Mouse (Mus musculus): ENCODE results near the gene Nup188. TPM values are rescaled to one million over a fixed set of nuclear protein-coding genes. Genes with fewer than 3 reads are reported as not detected.

Nup188 gene
- polyA plus RNA-seq (2015; fragmentation: Nextera tagmentation; extraction: Ambion mirVana) = 23.6 and 27.9 TPM in 2 replicates

- ATAC-seq = peak; percentile 93
- H3K36me3 ChIP-seq = peaks cover 27% of the 10 kb centered on the region
- peak within 1 kb of the TSS; percentile 94 for H3K4me2 ChIP-seq (replicated peaks)
- H3K9ac ChIP-seq (replicated peaks) = peak within 1 kb of the TSS; percentile 89
- no peaks in the 10 kb centered on the region for H3K27me3 ChIP-seq
- H3K4me1 ChIP-seq (replicated peaks) = peaks cover 26% of the 10 kb centered on the region
- peak within 1 kb of the TSS; percentile 66 for H3K27ac ChIP-seq
- no peaks in the 10 kb centered on the region for H3K9me3 ChIP-seq
- peak within 1 kb of the TSS; percentile 91 for H3K4me3 ChIP-seq (replicated peaks)
- under 1% methylated on average over 55 of the region's 68 CpGs for WGBS
These were observed at the start of gene Nup188, which contains the start of gene Dolk for GRCm38 (mm10) chr2:30286192-30287026. Gene Nup188 (plus strand): TSS chr2:30286397. Gene Dolk (minus strand): TSS chr2:30286334.

DNA sequence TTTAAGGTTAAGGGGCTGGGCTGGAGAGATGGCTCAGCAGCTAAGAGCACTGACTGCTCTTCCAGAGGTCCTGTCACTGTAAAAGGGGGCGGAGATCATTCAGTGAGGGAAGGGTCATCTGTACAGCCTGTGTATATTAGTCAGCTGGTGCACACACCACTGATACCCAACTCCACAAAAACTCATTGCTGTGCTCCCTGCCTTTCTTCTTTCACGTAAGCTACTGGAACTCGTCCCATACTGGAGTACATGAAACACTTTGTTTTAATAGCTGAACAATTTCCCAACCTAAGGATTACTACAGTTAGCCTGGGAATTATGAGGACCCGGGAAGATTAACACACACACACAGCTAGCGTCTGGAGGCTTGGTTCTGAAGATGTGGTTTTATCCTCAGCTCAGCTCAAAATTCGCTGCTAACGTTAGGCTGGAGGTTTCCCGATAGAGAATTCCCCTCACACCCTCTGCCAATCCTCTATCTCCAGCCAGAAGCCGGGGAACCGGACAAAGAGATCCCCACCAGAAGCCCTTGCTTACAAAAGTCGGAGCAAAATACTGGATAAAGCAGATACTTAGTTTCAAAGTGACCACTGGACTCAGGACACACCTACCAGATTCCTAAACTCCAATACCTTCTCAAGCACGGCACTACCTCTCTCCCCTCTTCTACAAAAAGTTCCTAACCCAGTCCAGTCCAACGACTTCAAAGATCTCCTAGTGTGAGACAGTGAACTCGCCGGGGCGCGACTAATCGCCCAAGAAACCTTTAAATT, 49.6 kb upstream of the Nup188 start:
- Histone ChIP-seq H3K27ac (peak overlapping the region; percentile 57), H3K4me1 (replicated peaks) (peaks cover 30% of the 10 kb centered on the region), H3K9ac (replicated peaks) (peak overlapping the region; percentile 65), H3K4me3 (replicated peaks) (peak overlapping the region; percentile 70), H3K9me3 (no peaks in the 10 kb centered on the region), H3K36me3 (peaks cover 14% of the 10 kb centered on the region), H3K4me2 (replicated peaks) (peak overlapping the region; percentile 67), H3K27me3 (no peaks in the 10 kb centered on the region)
- 5% methylated on average over 18 of the region's 18 CpGs for WGBS
- ATAC-seq = no peak

- H3K9ac ChIP-seq (replicated peaks) = peak within 1 kb of the TSS; percentile 86
- H3K27me3 ChIP-seq = no peaks in the 10 kb centered on the region
- no peaks in the 10 kb centered on the region for H3K9me3 ChIP-seq
- peaks cover 30% of the 10 kb centered on the region for H3K4me1 ChIP-seq (replicated peaks)
- peaks cover 22% of the 10 kb centered on the region for H3K36me3 ChIP-seq
- peak; percentile 99 for ATAC-seq
- under 1% methylated on average over 66 of the region's 67 CpGs for WGBS
- peak within 1 kb of the TSS; percentile 70 for H3K4me3 ChIP-seq (replicated peaks)
- H3K4me2 ChIP-seq (replicated peaks) = peak within 1 kb of the TSS; percentile 87
- H3K27ac ChIP-seq = peak within 1 kb of the TSS; percentile 94
These were observed 48.9 kb upstream of the Nup188 start, which contains the start of gene Lrrc8a for GRCm38 (mm10) chr2:30237199-30237880. Gene Lrrc8a (plus strand): TSS chr2:30237715.

DNA sequence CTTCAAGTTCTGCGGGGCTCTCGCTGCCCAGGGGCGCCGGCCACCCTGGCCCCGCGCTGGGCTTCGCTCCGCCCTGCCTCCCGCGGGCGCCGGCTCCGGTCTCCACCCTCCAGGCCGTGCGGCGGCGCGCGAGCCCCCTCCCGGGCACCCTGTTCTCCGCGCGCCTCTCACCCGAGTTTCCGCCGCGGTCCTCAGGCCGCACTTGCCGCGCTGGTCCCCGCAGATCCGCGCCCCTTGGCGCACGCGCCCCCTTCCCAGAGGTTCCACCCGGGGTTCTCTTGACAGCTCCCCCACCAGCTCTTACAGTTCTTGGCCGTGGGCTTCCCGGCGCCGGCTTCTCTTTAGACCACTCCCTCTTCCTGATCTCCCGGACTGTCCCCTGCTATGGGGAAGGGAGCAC, 48.3 kb upstream of the Nup188 start:
- Histone ChIP-seq H3K9me3 (no peaks in the 10 kb centered on the region), H3K27me3 (no peaks in the 10 kb centered on the region), H3K4me3 (replicated peaks) (peak overlapping the region; percentile 70), H3K9ac (replicated peaks) (peak overlapping the region; percentile 86), H3K4me2 (replicated peaks) (peak overlapping the region; percentile 87), H3K4me1 (replicated peaks) (peaks cover 34% of the 10 kb centered on the region), H3K36me3 (peaks cover 27% of the 10 kb centered on the region), H3K27ac (peak overlapping the region; percentile 94)
- WGBS = under 1% methylated on average over 40 of the region's 42 CpGs
- peak; percentile 93 for ATAC-seq

GRCm38 (mm10) chr2:30238906-30239465, 47.2 kb upstream of the Nup188 start:
- peaks cover 38% of the 10 kb centered on the region for H3K36me3 ChIP-seq
- no peaks in the 10 kb centered on the region for H3K27me3 ChIP-seq
- 82% methylated on average over 3 of the region's 3 CpGs for WGBS
- ATAC-seq = no peak
- no peaks in the 10 kb centered on the region for H3K9me3 ChIP-seq
- peak overlapping the region; percentile 70 for H3K4me3 ChIP-seq (replicated peaks)
- no peak overlapping the region for H3K27ac ChIP-seq
- peaks cover 34% of the 10 kb centered on the region for H3K4me1 ChIP-seq (replicated peaks)
- H3K4me2 ChIP-seq (replicated peaks) = peak overlapping the region; percentile 87
- peak overlapping the region; percentile 86 for H3K9ac ChIP-seq (replicated peaks)

- H3K4me1 ChIP-seq (replicated peaks) = peaks cover 36% of the 10 kb centered on the region
- H3K9me3 ChIP-seq = no peaks in the 10 kb centered on the region
- H3K4me3 ChIP-seq (replicated peaks) = 0 out of 2 replicates have a peak overlapping the region, but pooled peaks have one; percentile 70
- no peak for ATAC-seq
- no peak overlapping the region for H3K27ac ChIP-seq
- H3K4me2 ChIP-seq (replicated peaks) = peak overlapping the region; percentile 87; the same call in 1 of the 2 replicates
- H3K9ac ChIP-seq (replicated peaks) = peak overlapping the region; percentile 86; the same call in 1 of the 2 replicates
- 93% methylated on average over 4 of the region's 4 CpGs for WGBS
- H3K27me3 ChIP-seq = no peaks in the 10 kb centered on the region
- H3K36me3 ChIP-seq = peaks cover 46% of the 10 kb centered on the region
These were observed 46.4 kb upstream of the Nup188 start for GRCm38 (mm10) chr2:30239777-30240176.

GRCm38 (mm10) chr2:30240267-30240666, 45.9 kb upstream of the Nup188 start, which contains the start of gene Gm28035:
Gene Gm28035 (plus strand): TSS chr2:30240567.
- peak within 1 kb of the TSS; percentile 86; the same call in 1 of the 2 replicates for H3K9ac ChIP-seq (replicated peaks)

GRCm38 (mm10) chr2:30242509-30242908, 43.7 kb upstream of the Nup188 start:
- 0 out of 2 replicates have a peak overlapping the region, but pooled peaks have one; percentile 11 for H3K9ac ChIP-seq (replicated peaks)
- no peak overlapping the region for H3K4me2 ChIP-seq (replicated peaks)
- H3K27me3 ChIP-seq = no peaks in the 10 kb centered on the region
- ATAC-seq = no peak
- H3K4me3 ChIP-seq (replicated peaks) = no peak overlapping the region
- no peaks in the 10 kb centered on the region for H3K9me3 ChIP-seq
- WGBS = 42% methylated on average over 4 of the region's 4 CpGs
- peaks cover 66% of the 10 kb centered on the region for H3K36me3 ChIP-seq
- 0 out of 2 replicates have a peak overlapping the region, but pooled peaks have one; percentile 4 for H3K27ac ChIP-seq
- peaks cover 31% of the 10 kb centered on the region for H3K4me1 ChIP-seq (replicated peaks)

More at GRCm38 (mm10) chr2:30240267-30240666, 45.9 kb upstream of the Nup188 start, which contains the start of gene Gm28035:
- ATAC-seq = no peak
- Histone ChIP-seq H3K4me1 (replicated peaks) (peaks cover 37% of the 10 kb centered on the region), H3K27ac (no peak within 1 kb of the TSS), H3K27me3 (no peaks in the 10 kb centered on the region), H3K4me2 (replicated peaks) (peak within 1 kb of the TSS; percentile 87; the same call in 1 of the 2 replicates), H3K4me3 (replicated peaks) (peak within 1 kb of the TSS; percentile 70; the same call in 1 of the 2 replicates), H3K9me3 (no peaks in the 10 kb centered on the region), H3K36me3 (peaks cover 49% of the 10 kb centered on the region)
- WGBS = 86% methylated on average over 2 of the region's 2 CpGs

DNA sequence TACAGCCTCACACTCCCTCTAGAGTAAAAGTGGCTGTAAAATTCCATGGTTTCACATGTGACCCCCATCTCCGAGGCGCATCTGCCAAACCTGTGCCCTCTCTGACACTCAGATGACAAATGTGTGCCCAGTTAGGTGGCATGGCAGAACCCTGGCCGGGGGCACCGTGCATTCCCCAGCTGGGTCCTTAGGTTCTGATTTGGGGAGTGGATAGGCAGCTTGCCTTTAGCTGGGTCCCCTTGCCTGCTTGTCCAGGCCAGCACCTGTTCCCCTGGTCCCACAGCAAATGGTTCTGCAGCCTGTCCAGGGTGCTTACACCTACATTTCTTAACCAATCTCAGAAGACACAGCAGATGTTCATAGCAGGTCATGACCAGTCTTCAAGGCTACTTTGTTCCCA, 42.8 kb upstream of the Nup188 start:
- H3K4me1 ChIP-seq (replicated peaks) = peaks cover 28% of the 10 kb centered on the region
- H3K4me2 ChIP-seq (replicated peaks) = no peak overlapping the region
- H3K27me3 ChIP-seq = no peaks in the 10 kb centered on the region
- no peak for ATAC-seq
- no peaks in the 10 kb centered on the region for H3K9me3 ChIP-seq
- H3K27ac ChIP-seq = no peak overlapping the region
- no peak overlapping the region for H3K9ac ChIP-seq (replicated peaks)
- 96% methylated on average over 4 of the region's 4 CpGs for WGBS
- peaks cover 75% of the 10 kb centered on the region for H3K36me3 ChIP-seq
- H3K4me3 ChIP-seq (replicated peaks) = no peak overlapping the region

GRCm38 (mm10) chr2:30244595-30245178, 41.5 kb upstream of the Nup188 start:
- no peak for ATAC-seq
- 86% methylated on average over 7 of the region's 7 CpGs for WGBS
- Histone ChIP-seq H3K9ac (replicated peaks) (no peak overlapping the region), H3K4me2 (replicated peaks) (no peak overlapping the region), H3K4me1 (replicated peaks) (peaks cover 15% of the 10 kb centered on the region), H3K36me3 (peaks cover 88% of the 10 kb centered on the region), H3K27ac (no peak overlapping the region), H3K9me3 (no peaks in the 10 kb centered on the region), H3K27me3 (no peaks in the 10 kb centered on the region), H3K4me3 (replicated peaks) (no peak overlapping the region)

- no peak overlapping the region for H3K9ac ChIP-seq (replicated peaks)
- H3K36me3 ChIP-seq = peaks cover 90% of the 10 kb centered on the region
- no peak for ATAC-seq
These were observed 39.2 kb upstream of the Nup188 start for GRCm38 (mm10) chr2:30247036-30247435.

More at GRCm38 (mm10) chr2:30247036-30247435, 39.2 kb upstream of the Nup188 start:
- Histone ChIP-seq H3K4me1 (replicated peaks) (peaks cover 13% of the 10 kb centered on the region), H3K4me2 (replicated peaks) (no peak overlapping the region), H3K27ac (no peak overlapping the region), H3K9me3 (no peaks in the 10 kb centered on the region), H3K27me3 (no peaks in the 10 kb centered on the region), H3K4me3 (replicated peaks) (no peak overlapping the region)
- WGBS = 94% methylated on average over 5 of the region's 5 CpGs
